Mouse (Mus musculus): ENCODE measurements at regions not wholly inside any gene's neighbourhood (a gene's known extent, or its start where the extent isn't known, plus 50 kb on each side); places are given as distances from the start of the nearest gene placed in this dataset.
A peak's percentile ranks its signal among the peaks of the same experiment; 100 is the strongest.

DNA sequence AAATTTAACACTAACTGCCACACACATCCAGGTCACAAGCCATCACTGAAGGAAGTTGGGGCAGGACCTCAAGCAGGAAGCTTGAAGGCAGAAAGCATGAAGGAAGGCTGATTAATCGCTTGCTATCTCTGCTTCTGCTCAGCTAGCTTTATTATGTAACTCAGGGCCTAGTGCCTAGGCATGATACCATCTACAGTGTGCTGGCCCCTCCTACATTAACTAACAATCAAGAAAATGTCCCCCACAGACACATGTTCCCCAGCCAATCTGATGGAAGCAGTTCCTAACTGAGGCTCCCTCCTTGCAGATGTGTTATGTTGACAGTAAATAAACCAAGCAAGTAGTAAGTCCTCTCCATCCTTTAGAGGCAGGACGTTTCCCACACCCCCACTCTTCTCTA is 186.6 kb downstream of the Pfkfb3 start:
- no peak for ATAC-seq (ENCODE audit: low FRiP score, low TSS enrichment)
- Histone ChIP-seq H3K9me3 (ENCODE audit: control insufficient read depth, low read length) (no peaks in the 10 kb centered on the region), H3K9ac (replicated peaks; ENCODE audit: low read length) (no peak overlapping the region), H3K4me1 (ENCODE audit: control insufficient read depth, insufficient read depth, low read length) (peaks cover under 1% of the 10 kb centered on the region; the same call in 1 of the 2 replicates), H3K36me3 (ENCODE audit: control insufficient read depth, insufficient read depth, low read length) (no peaks in the 10 kb centered on the region), H3K27ac (replicated peaks; ENCODE audit: low read depth, low read length) (no peak overlapping the region), H3K4me2 (ENCODE audit: low read length) (no peak overlapping the region), H3K27me3 (ENCODE audit: control insufficient read depth, insufficient read depth, low read length) (no peaks in the 10 kb centered on the region), H3K4me3 (replicated peaks; ENCODE audit: low read depth, low read length) (no peak overlapping the region)
- no peak for DNase-seq
- 77% methylated on average over 2 of the region's 2 CpGs for WGBS

DNA sequence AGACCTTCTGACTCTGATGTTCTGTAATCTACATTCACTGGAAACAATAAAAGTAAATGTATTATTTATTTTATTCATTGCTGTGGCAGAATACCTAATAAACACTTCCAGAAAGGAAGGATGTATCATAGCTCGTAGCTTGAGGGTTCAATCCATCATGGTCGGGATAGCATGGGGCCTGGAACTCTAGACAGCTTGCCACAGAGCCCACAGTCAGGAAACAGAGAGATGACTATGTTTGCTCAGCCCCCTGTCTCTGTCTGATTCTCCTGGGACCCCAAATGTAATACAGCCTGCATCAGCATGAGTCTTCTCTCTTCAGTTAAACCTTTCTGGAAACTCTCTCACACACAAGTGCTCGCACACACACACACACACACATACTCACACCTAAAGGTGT is 188.1 kb downstream of the Pfkfb3 start:
- Histone ChIP-seq H3K9ac (replicated peaks; ENCODE audit: low read length) (no peak overlapping the region), H3K4me2 (ENCODE audit: low read length) (no peak overlapping the region), H3K4me1 (ENCODE audit: control insufficient read depth, insufficient read depth, low read length) (peaks cover 3% of the 10 kb centered on the region; the same call in 1 of the 2 replicates), H3K36me3 (ENCODE audit: control insufficient read depth, insufficient read depth, low read length) (no peaks in the 10 kb centered on the region), H3K27ac (replicated peaks; ENCODE audit: low read depth, low read length) (no peak overlapping the region), H3K9me3 (ENCODE audit: control insufficient read depth, low read length) (no peaks in the 10 kb centered on the region), H3K27me3 (ENCODE audit: control insufficient read depth, insufficient read depth, low read length) (no peaks in the 10 kb centered on the region), H3K4me3 (replicated peaks; ENCODE audit: low read depth, low read length) (no peak overlapping the region)
- WGBS: 92% methylated on average over 3 of the region's 3 CpGs
- ATAC-seq (ENCODE audit: low FRiP score, low TSS enrichment) (no peak), DNase-seq (no peak)

DNA sequence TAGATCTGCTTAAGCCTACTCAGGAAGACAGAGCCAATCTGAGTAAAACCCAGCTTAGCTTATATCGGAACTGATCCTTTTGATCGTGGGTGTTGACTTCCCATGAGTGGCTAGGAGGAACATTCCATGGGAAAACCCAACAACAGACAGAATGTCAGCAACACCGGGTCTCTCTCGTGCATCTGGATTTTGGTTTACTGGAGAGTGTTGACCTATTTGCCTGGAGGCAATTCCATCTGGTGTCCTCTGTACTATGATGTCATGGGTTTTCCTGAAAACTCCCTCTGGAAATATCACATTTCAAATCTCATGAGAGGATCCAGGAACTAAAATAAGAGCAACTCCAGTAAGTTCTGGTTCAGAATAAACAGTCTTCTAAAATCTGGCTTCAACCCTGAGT is 188.5 kb downstream of the Pfkfb3 start:
- 85% methylated on average over 4 of the region's 4 CpGs for WGBS
- Histone ChIP-seq H3K9ac (replicated peaks; ENCODE audit: low read length) (no peak overlapping the region), H3K4me1 (ENCODE audit: control insufficient read depth, insufficient read depth, low read length) (peaks cover 3% of the 10 kb centered on the region; the same call in 1 of the 2 replicates), H3K9me3 (ENCODE audit: control insufficient read depth, low read length) (no peaks in the 10 kb centered on the region), H3K4me3 (replicated peaks; ENCODE audit: low read depth, low read length) (no peak overlapping the region), H3K27ac (replicated peaks; ENCODE audit: low read depth, low read length) (no peak overlapping the region), H3K36me3 (ENCODE audit: control insufficient read depth, insufficient read depth, low read length) (no peaks in the 10 kb centered on the region), H3K4me2 (ENCODE audit: low read length) (no peak overlapping the region), H3K27me3 (ENCODE audit: control insufficient read depth, insufficient read depth, low read length) (no peaks in the 10 kb centered on the region)
- no peak for DNase-seq
- ATAC-seq (ENCODE audit: low FRiP score, low TSS enrichment): no peak

DNA sequence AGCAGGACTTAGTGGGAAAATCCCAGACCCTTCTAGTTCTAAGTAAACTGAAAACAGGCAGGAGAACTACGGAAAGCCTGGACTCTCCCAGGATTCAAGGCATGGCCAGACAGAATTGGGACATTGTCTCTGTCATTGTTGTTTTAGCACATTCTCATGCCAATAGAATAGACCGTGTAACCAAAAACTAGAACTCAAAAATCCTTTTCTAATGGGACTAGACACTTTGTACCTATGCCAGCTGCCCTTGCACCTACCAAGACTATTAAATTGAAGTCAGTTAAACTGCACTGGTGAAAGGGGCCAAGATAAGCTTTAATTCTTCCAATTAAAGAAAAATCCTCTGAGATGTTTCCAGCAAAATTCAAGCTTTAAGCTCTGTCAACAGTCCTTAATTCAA is 189.8 kb downstream of the Pfkfb3 start:
- Histone ChIP-seq H3K27me3 (ENCODE audit: control insufficient read depth, insufficient read depth, low read length) (no peaks in the 10 kb centered on the region), H3K9me3 (ENCODE audit: control insufficient read depth, low read length) (no peaks in the 10 kb centered on the region), H3K4me3 (replicated peaks; ENCODE audit: low read depth, low read length) (no peak overlapping the region), H3K36me3 (ENCODE audit: control insufficient read depth, insufficient read depth, low read length) (no peaks in the 10 kb centered on the region), H3K27ac (replicated peaks; ENCODE audit: low read depth, low read length) (no peak overlapping the region), H3K4me2 (ENCODE audit: low read length) (no peak overlapping the region), H3K9ac (replicated peaks; ENCODE audit: low read length) (no peak overlapping the region), H3K4me1 (ENCODE audit: control insufficient read depth, insufficient read depth, low read length) (peaks cover 3% of the 10 kb centered on the region; the same call in 1 of the 2 replicates)
- WGBS: 87% methylated on average over 2 of the region's 2 CpGs
- ATAC-seq (ENCODE audit: low FRiP score, low TSS enrichment) (no peak), DNase-seq (no peak)

DNA sequence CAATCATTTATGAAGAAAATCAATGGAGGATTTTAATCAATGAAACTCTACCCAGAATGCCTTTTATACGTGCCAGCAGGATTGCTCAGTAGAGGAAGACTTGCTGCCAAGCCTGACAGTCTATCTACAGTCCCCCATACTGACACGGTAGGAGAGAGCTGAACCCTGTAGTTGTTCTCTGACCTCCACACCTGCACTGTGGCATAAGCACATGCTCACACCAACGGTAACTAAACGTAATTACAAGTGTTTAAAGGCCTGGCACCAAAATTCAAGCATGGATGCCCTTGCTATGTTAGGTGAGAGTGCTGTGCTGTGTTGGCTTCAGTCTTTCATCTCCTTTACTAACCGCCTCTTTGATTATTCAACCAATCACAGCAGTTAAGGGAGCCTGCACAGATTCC is 190.8 kb downstream of the Pfkfb3 start:
- Histone ChIP-seq H3K36me3 (ENCODE audit: control insufficient read depth, insufficient read depth, low read length) (no peaks in the 10 kb centered on the region), H3K9me3 (ENCODE audit: control insufficient read depth, low read length) (no peaks in the 10 kb centered on the region), H3K4me1 (ENCODE audit: control insufficient read depth, insufficient read depth, low read length) (peaks cover 3% of the 10 kb centered on the region; the same call in 1 of the 2 replicates), H3K4me2 (ENCODE audit: low read length) (no peak overlapping the region), H3K27ac (replicated peaks; ENCODE audit: low read depth, low read length) (no peak overlapping the region), H3K4me3 (replicated peaks; ENCODE audit: low read depth, low read length) (no peak overlapping the region), H3K9ac (replicated peaks; ENCODE audit: low read length) (no peak overlapping the region), H3K27me3 (ENCODE audit: control insufficient read depth, insufficient read depth, low read length) (no peaks in the 10 kb centered on the region)
- ATAC-seq (ENCODE audit: low FRiP score, low TSS enrichment) (no peak), DNase-seq (peak; percentile 2)
- 76% methylated on average over 5 of the region's 5 CpGs for WGBS

DNA sequence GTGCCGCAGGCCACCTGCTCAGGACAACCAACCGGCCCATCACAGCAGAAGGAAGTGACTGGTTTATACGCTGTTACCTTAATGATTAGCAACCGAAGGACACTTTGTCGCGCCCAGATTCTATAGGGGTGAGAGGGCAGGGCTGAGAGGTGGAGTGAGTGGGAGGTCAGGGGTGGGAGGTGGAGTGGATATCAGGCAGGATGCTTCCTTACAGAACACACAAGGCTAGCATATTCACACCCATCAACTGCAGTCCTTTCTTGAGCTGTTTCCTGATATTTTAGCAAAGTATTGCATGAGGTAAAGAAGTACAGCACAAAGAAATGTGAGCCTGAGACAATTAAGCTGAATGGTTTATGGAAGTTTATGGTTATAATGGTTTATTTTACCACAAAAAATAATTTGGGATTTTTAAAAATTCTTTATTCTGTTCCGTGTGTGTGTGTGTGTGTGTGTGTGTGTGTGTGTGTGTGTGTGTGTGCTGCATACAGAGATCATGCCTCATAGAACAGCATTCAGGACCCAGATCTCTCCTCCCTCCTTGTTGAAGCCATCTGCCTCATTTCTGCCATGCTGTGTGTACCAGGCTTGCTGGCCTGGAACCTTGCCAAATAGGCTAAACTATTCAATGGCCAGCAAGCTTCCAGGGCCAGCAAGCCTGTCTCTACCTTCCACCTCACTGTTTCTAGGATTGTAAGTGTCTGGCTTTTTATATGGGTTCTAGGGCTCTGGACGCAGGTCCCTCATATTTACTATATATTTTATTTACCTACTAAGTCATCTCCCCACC is 190.5 kb downstream of the Prkcq start:
- Histone ChIP-seq H3K27ac (replicated peaks; ENCODE audit: low read depth, low read length) (no peak overlapping the region), H3K4me1 (ENCODE audit: control insufficient read depth, insufficient read depth, low read length) (peaks cover 3% of the 10 kb centered on the region; the same call in 1 of the 2 replicates), H3K9me3 (ENCODE audit: control insufficient read depth, low read length) (no peaks in the 10 kb centered on the region), H3K36me3 (ENCODE audit: control insufficient read depth, insufficient read depth, low read length) (no peaks in the 10 kb centered on the region), H3K9ac (replicated peaks; ENCODE audit: low read length) (no peak overlapping the region), H3K27me3 (ENCODE audit: control insufficient read depth, insufficient read depth, low read length) (no peaks in the 10 kb centered on the region), H3K4me3 (replicated peaks; ENCODE audit: low read depth, low read length) (no peak overlapping the region), H3K4me2 (ENCODE audit: low read length) (no peak overlapping the region)
- DNase-seq (peak; percentile 79), ATAC-seq (ENCODE audit: low FRiP score, low TSS enrichment) (peak; percentile 67)
- WGBS: 88% methylated on average over 8 of the region's 8 CpGs

DNA sequence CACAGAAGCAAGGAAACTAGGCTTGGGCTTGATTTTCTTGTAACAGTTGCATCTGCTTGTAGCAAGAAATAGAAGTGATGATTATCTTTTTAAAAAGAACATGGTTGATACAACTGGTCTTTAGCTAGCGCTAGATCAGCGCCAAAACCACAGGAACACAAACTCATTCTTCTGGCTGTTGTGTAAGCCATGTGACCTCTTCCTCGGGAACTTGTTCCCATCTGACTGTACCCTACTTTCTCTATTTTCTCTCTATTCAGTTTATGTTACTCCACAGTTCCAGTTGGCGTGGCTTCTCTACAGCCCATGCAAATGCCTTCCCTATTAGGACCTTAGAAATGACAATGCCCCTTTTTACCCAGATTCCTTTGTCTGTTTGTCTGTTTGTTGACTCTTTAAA is 187.4 kb downstream of the Prkcq start:
- Histone ChIP-seq H3K27me3 (ENCODE audit: control insufficient read depth, insufficient read depth, low read length) (no peaks in the 10 kb centered on the region), H3K9me3 (ENCODE audit: control insufficient read depth, low read length) (0 out of 2 replicates have a peak, but pooled peaks cover 3% of the 10 kb centered on the region), H3K9ac (replicated peaks; ENCODE audit: low read length) (no peak overlapping the region), H3K4me2 (ENCODE audit: low read length) (no peak overlapping the region), H3K4me3 (replicated peaks; ENCODE audit: low read depth, low read length) (no peak overlapping the region), H3K4me1 (ENCODE audit: control insufficient read depth, insufficient read depth, low read length) (peaks cover 3% of the 10 kb centered on the region; the same call in 1 of the 2 replicates), H3K36me3 (ENCODE audit: control insufficient read depth, insufficient read depth, low read length) (no peaks in the 10 kb centered on the region), H3K27ac (replicated peaks; ENCODE audit: low read depth, low read length) (no peak overlapping the region)
- 84% methylated on average over 4 of the region's 4 CpGs for WGBS
- no peak for DNase-seq
- ATAC-seq (ENCODE audit: low FRiP score, low TSS enrichment): no peak

DNA sequence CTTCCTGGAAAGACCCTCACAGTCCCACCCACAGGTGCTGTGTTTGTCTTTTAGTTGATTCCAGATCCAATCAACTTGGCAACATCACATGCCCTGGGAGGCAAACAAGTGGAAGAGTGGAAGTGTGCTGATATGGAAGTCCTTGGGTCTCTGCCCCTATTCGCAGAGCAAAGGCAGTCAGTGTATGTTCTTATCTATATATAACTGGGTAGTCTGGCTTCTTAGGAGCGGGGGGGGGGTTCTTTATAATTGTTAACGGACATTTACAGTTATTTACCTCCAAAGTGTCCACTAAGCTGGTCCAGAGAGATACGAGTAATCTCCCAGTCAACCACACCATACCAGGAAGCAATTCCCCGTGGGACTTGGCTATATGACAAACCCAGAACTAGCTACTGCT is 184.8 kb downstream of the Prkcq start:
- no peaks in the 10 kb centered on the region for H3K27me3 ChIP-seq (ENCODE audit: control insufficient read depth, insufficient read depth, low read length)
- no peak for DNase-seq
- H3K9ac ChIP-seq (replicated peaks; ENCODE audit: low read length): no peak overlapping the region
- 87% methylated on average over 5 of the region's 5 CpGs for WGBS
- H3K36me3 ChIP-seq (ENCODE audit: control insufficient read depth, insufficient read depth, low read length): no peaks in the 10 kb centered on the region
- 0 out of 2 replicates have a peak, but pooled peaks cover 3% of the 10 kb centered on the region for H3K9me3 ChIP-seq (ENCODE audit: control insufficient read depth, low read length)
- no peak for ATAC-seq (ENCODE audit: low FRiP score, low TSS enrichment)
- H3K4me2 ChIP-seq (ENCODE audit: low read length): no peak overlapping the region
- H3K4me1 ChIP-seq (ENCODE audit: control insufficient read depth, insufficient read depth, low read length): no peaks in the 10 kb centered on the region
- no peak overlapping the region for H3K4me3 ChIP-seq (replicated peaks; ENCODE audit: low read depth, low read length)
- no peak overlapping the region for H3K27ac ChIP-seq (replicated peaks; ENCODE audit: low read depth, low read length)

DNA sequence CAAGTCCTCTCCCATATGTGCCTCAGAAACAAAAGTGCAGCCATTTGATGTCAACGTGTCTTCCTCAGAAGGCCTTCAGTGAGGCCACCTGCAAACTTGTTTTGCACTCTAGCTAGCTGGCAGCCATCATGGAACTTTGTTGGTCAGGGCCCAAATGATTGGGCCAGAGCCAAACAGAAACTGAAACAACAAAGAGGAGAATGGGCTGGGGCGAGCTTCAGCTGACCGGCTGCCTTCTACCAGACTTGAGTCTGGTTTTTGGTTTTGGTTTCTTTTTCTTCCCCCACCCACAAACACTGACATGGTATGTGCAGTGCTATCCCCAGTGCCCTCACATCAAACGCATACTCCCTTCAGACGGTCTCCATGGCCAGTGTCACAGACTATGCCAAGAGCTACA is 183.7 kb downstream of the Prkcq start:
- Histone ChIP-seq H3K27me3 (ENCODE audit: control insufficient read depth, insufficient read depth, low read length) (no peaks in the 10 kb centered on the region), H3K27ac (replicated peaks; ENCODE audit: low read depth, low read length) (no peak overlapping the region), H3K36me3 (ENCODE audit: control insufficient read depth, insufficient read depth, low read length) (no peaks in the 10 kb centered on the region), H3K9ac (replicated peaks; ENCODE audit: low read length) (no peak overlapping the region), H3K4me1 (ENCODE audit: control insufficient read depth, insufficient read depth, low read length) (no peaks in the 10 kb centered on the region), H3K4me2 (ENCODE audit: low read length) (no peak overlapping the region), H3K9me3 (ENCODE audit: control insufficient read depth, low read length) (0 out of 2 replicates have a peak, but pooled peaks cover 3% of the 10 kb centered on the region), H3K4me3 (replicated peaks; ENCODE audit: low read depth, low read length) (no peak overlapping the region)
- WGBS: 93% methylated on average over 5 of the region's 5 CpGs
- DNase-seq (no peak), ATAC-seq (ENCODE audit: low FRiP score, low TSS enrichment) (no peak)
